15 mouse cellular contexts compared by ENCODE assay signal in genomic region chr15:83422299-83422981, GRCm38 (mm10). TPM values are rescaled to one million over a fixed set of nuclear protein-coding genes. Genes with fewer than 3 reads are reported as not detected.
DNase-seq lines count a peak whose midpoint lies in the region; ATAC-seq and TF ChIP-seq lines count a peak whose summit lies in the region.
"Had no signal": no experiment of that assay in that cellular context is flagged by ENCODE, and none has a peak within 500 bp of the region (broad histone marks: within the 10 kb centered on the region; RNA-seq: fewer than 3 reads in every experiment).

No protein-coding gene starts in this region.

- no peaks in the 10 kb centered on the region for H3K4me1 ChIP-seq in lung, embryonic 14.5 days (ENCODE audit: insufficient read depth)
- peaks cover 66% of the 10 kb centered on the region for H3K4me1 ChIP-seq in liver, postnatal 0 days (ENCODE audit: insufficient read depth)
- H3K4me1 ChIP-seq in stomach, postnatal 0 days (replicated peaks; ENCODE audit: control insufficient read depth, insufficient read depth), result peaks cover under 1% of the 10 kb centered on the region; the same call in 1 of the 2 replicates

- H3K27ac ChIP-seq in gastrocnemius, adult 2 months, result peak overlapping the region; percentile 76
- H3K27ac ChIP-seq in lung, embryonic 14.5 days (ENCODE audit: low read depth), result peak overlapping the region; percentile 14; the same call in 1 of the 2 replicates
- peak overlapping the region; percentile 78 for H3K27ac ChIP-seq in liver, postnatal 0 days (ENCODE audit: low read depth)
- 0 out of 2 replicates have a peak overlapping the region, but pooled peaks have one; percentile 49 for H3K27ac ChIP-seq in stomach, postnatal 0 days (replicated peaks)
- H3K27ac ChIP-seq: embryonic facial prominence, embryonic 12.5 days; midbrain, embryonic 12.5 days; neural tube, embryonic 13.5 days had no signal

- no peaks in the 10 kb centered on the region for H3K36me3 ChIP-seq in lung, embryonic 14.5 days (ENCODE audit: insufficient read depth)
- no peaks in the 10 kb centered on the region for H3K36me3 ChIP-seq in liver, postnatal 0 days (replicated peaks; ENCODE audit: insufficient read depth, low read length)
- no peaks in the 10 kb centered on the region for H3K36me3 ChIP-seq in stomach, postnatal 0 days (ENCODE audit: control insufficient read depth, insufficient read depth, low read length)
- H3K36me3 ChIP-seq: embryonic facial prominence, embryonic 12.5 days; midbrain, embryonic 12.5 days; neural tube, embryonic 13.5 days had no signal

- no peak overlapping the region; the same call in 1 of the 2 replicates for H3K4me2 ChIP-seq in lung, embryonic 14.5 days
- H3K4me2 ChIP-seq in liver, postnatal 0 days (ENCODE audit: low read depth, low read length), result peak overlapping the region; percentile 64
- H3K4me2 ChIP-seq in stomach, postnatal 0 days (replicated peaks; ENCODE audit: low read depth), result no peak overlapping the region
- H3K4me2 ChIP-seq: embryonic facial prominence, embryonic 12.5 days; midbrain, embryonic 12.5 days; neural tube, embryonic 13.5 days had no signal

- no peak for DNase-seq in gastrocnemius, adult 2 months
- DNase-seq in gastrocnemius, adult 8-10 months (ENCODE audit: low spot score in 2 of 2), result no peak
- no peak for DNase-seq in lung, embryonic 14.5 days
- no peak for DNase-seq in lung, adult 18-20 months
- peak; percentile 40 for DNase-seq in liver, postnatal 0 days
- peak; percentile 50 for DNase-seq in stomach, postnatal 0 days (ENCODE audit: low spot score)
- DNase-seq in thymus, postnatal 10 days (ENCODE audit: low spot score in 2 of 2), result no peak
- DNase-seq in cerebellum, adult 11-12 months, result no peak
- DNase-seq: adrenal gland, postnatal 14 days; cerebellum, postnatal 14 days had no signal

- TF ChIP-seq EP300 in liver, postnatal 0 days (IDR thresholded peaks at IDR 0.05; ENCODE audit: low read depth), result peak; percentile 62; the same call in 1 of the 2 replicates
- no peak for TF ChIP-seq EP300 in stomach, postnatal 0 days (optimal IDR thresholded peaks at IDR 0.05)

- no peak overlapping the region for H3K4me3 ChIP-seq in gastrocnemius, adult 2 months
- H3K4me3 ChIP-seq in lung, embryonic 14.5 days (ENCODE audit: low read depth, low read length), result no peak overlapping the region
- peak overlapping the region; percentile 17 for H3K4me3 ChIP-seq in liver, postnatal 0 days (ENCODE audit: low read depth, low read length)
- H3K4me3 ChIP-seq in stomach, postnatal 0 days (ENCODE audit: low read depth, low read length), result no peak overlapping the region
- H3K4me3 ChIP-seq: embryonic facial prominence, embryonic 12.5 days; midbrain, embryonic 12.5 days; neural tube, embryonic 13.5 days had no signal

- no peak for TF ChIP-seq CTCF in gastrocnemius, adult 2 months (IDR thresholded peaks at IDR 0.05)
- no peak for TF ChIP-seq CTCF in lung, embryonic 14.5 days (IDR thresholded peaks at IDR 0.05; ENCODE audit: low read depth)
- TF ChIP-seq CTCF in liver, postnatal 0 days (IDR thresholded peaks at IDR 0.05; ENCODE audit: low read depth), result no peak
- no peak for TF ChIP-seq CTCF in stomach, postnatal 0 days (IDR thresholded peaks at IDR 0.05; ENCODE audit: low read depth)

- no peaks in the 10 kb centered on the region for H3K9me3 ChIP-seq in lung, embryonic 14.5 days (ENCODE audit: low read depth, low read length)
- no peaks in the 10 kb centered on the region for H3K9me3 ChIP-seq in liver, postnatal 0 days (ENCODE audit: low read length)
- H3K9me3 ChIP-seq in stomach, postnatal 0 days (ENCODE audit: control insufficient read depth, low read length), result no peaks in the 10 kb centered on the region
- H3K9me3 ChIP-seq: embryonic facial prominence, embryonic 12.5 days; midbrain, embryonic 12.5 days; neural tube, embryonic 13.5 days had no signal

- no peak overlapping the region for H3K9ac ChIP-seq in lung, embryonic 14.5 days
- peak overlapping the region; percentile 52; the same call in 1 of the 2 replicates for H3K9ac ChIP-seq in liver, postnatal 0 days (replicated peaks)
- no peak overlapping the region for H3K9ac ChIP-seq in stomach, postnatal 0 days (ENCODE audit: low read length)
- H3K9ac ChIP-seq: embryonic facial prominence, embryonic 12.5 days; midbrain, embryonic 12.5 days; neural tube, embryonic 13.5 days had no signal

- WGBS in lung, embryonic 14.5 days, result 77% methylated on average over 15 of the region's 15 CpGs
- 56% methylated on average over 15 of the region's 15 CpGs for WGBS in liver, postnatal 0 days (ENCODE audit: insufficient replicate concordance)
- 77% methylated on average over 15 of the region's 15 CpGs for WGBS in stomach, postnatal 0 days

- H3K27me3 ChIP-seq in lung, embryonic 14.5 days (ENCODE audit: insufficient read depth, low read length), result no peaks in the 10 kb centered on the region
- no peaks in the 10 kb centered on the region for H3K27me3 ChIP-seq in liver, postnatal 0 days (ENCODE audit: insufficient read depth, low read length)
- no peaks in the 10 kb centered on the region for H3K27me3 ChIP-seq in stomach, postnatal 0 days (ENCODE audit: control insufficient read depth, insufficient read depth, low read length)
- H3K27me3 ChIP-seq: embryonic facial prominence, embryonic 12.5 days; midbrain, embryonic 12.5 days; neural tube, embryonic 13.5 days had no signal

- intact Hi-C loops in gastrocnemius, adult 2 months (cut with DNase I), result no loop called here

- peak; percentile 41; the same call in 1 of the 2 replicates for ATAC-seq in lung, embryonic 14.5 days (ENCODE audit: insufficient read depth)
- peak; percentile 86 for ATAC-seq in liver, postnatal 0 days
- ATAC-seq in stomach, postnatal 0 days (ENCODE audit: low FRiP score, low TSS enrichment), result peak; percentile 65; the same call in 1 of the 2 replicates
- ATAC-seq: forebrain, embryonic 16.5 days; lung, postnatal 0 days had no signal

RNA-seq across cellular contexts. Expression of gene Pacsin2, which starts 42.0 kb away (rescaled TPM):
- total RNA-seq in gastrocnemius, adult 2 months (2021), result 10 to 100 TPM; 43.7 to 70.1 TPM
- 10 to 100 TPM; 45.3 to 58.5 (median 48.2) TPM for total RNA-seq in gastrocnemius, adult 8-10 months (2022)
- 62.3 and 63.8 TPM in 2 replicates for polyA plus RNA-seq in lung, embryonic 14.5 days (2014; fragmentation: Nextera tagmentation; extraction: Ambion mirVana)
- 20.6 and 24.3 TPM in 2 replicates for polyA plus RNA-seq in liver, postnatal 0 days (2015; fragmentation: Nextera tagmentation; extraction: Ambion mirVana)
- 42.5 and 46.6 TPM in 2 replicates for polyA plus RNA-seq in stomach, postnatal 0 days (2015; fragmentation: Nextera tagmentation; extraction: Ambion mirVana)

Comparison
In these comparisons a context has a peak if more than half of its experiments do, and no peak if none do; other contexts are left out.
1. DNase-seq: peak in liver, postnatal 0 days (single experiment) and stomach, postnatal 0 days (single experiment); none in gastrocnemius, adult 2 months (single experiment), gastrocnemius, adult 8-10 months (0 of 2), lung, embryonic 14.5 days (single experiment), lung, adult 18-20 months (0 of 2), thymus, postnatal 10 days (0 of 2) and cerebellum, adult 11-12 months (single experiment).
2. H3K27ac ChIP-seq: peak in every context shown above with its lines; median percentile 78 in liver, postnatal 0 days; 76 in gastrocnemius, adult 2 months; 49 in stomach, postnatal 0 days; 14 in lung, embryonic 14.5 days.
3. Peak in every context shown above with its lines, with median percentiles within 50 percentile points of each other: ATAC-seq.